Mouse (Mus musculus) yolk sac, embryonic 10.5 days (tissue): ENCODE results near the gene Lztr1.

Experiments used
- DNase-seq: peaks from one replicate; pipeline ENCODE4 v3.0.0-alpha.2; 2017; ENCODE audit warnings: low spot score

Lztr1 gene

DNA sequence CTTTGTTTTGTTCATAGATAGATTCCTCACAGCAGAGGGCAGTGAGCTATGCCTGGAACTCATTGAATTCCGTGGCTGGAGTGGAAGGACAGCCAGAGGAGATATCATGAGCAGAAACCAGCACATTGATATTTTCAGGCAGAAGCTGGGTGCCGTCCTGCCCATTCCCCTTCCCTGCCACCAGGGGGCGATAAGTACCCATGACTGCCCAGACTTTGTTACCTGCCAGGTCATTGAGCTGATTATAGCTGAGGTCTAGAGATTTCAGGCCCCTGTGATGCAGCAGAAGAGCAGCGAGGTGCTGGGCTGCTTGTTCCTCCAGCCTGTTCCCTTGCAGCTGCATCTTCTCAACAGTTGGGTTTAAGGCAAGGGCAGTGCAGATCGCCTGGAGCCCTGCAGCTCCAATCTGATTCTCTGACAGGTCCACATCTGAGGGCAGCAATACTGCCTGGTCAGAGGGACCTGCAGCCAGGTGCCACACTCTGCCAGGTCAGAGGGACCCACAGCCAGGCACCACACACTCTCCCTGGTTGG, 49.5 kb downstream of the Lztr1 start:
- DNase-seq, result peak; percentile 72

DNA sequence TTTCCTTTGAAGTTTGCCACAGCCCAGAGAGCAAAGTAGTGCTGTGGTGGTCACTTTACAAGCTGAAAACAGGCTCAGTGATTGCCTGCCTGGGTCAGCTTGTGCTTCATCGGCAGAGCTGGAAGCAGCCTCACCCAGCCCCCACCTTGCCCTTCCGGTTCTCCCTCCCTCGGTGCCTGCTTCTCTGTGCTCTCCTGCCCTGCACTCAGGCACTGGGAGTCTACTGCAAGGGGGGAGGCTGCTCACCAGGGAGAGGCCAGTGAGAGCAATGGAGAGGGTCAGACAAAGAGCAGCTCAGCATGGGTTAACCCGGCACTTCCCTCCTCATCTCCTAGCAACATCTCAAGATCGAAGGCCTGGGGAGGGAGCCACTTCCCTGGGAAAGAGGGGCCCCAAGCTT, 50.3 kb downstream of the Lztr1 start:
- peak; percentile 55 for DNase-seq

DNA sequence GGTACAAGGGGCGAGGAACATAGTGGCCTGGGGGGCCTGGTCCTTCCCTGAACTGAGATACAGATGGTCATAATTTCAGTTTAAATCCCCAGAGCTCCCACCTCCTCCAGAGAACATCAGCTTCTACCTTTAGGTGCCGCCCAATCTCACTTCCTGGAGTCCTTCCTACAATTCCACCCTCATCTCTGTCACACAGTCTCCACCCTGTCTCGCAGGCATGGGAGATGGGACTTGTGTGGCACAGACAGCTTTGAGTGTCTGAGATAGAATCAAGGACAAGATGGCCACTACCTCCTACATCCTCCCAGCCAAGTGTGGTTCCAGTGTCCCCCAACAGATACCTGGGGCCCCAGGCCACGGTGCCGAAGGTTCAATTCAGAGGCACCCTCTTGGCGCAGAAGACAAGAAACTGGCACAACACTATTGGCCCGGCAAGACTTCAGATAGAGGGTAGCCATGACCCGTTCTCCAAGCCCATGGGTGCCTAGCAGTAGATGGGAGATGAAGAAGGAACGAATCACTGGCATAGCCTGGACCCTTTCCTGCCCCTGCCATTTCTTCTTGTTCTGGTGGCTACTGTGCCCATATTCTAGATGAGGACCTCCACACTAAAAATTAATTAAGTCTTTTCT, 51.0 kb downstream of the Lztr1 start:
- DNase-seq, result no peak

GRCm38 (mm10) chr16:17561128-17561750, 52.8 kb downstream of the Lztr1 start, which contains the start of gene Lrrc74b:
TSS of gene Lrrc74b (minus strand) at chr16:17561247.
- peak; percentile 88 for DNase-seq

- DNase-seq, result peak; percentile 56
Observed at GRCm38 (mm10) chr16:17561751-17562208, 53.3 kb downstream of the Lztr1 start, which contains the start of gene P2rx6. TSS of gene P2rx6 (plus strand) at chr16:17561885.

GRCm38 (mm10) chr16:17563580-17563979, 55.1 kb downstream of the Lztr1 start:
- DNase-seq, result no peak

DNA sequence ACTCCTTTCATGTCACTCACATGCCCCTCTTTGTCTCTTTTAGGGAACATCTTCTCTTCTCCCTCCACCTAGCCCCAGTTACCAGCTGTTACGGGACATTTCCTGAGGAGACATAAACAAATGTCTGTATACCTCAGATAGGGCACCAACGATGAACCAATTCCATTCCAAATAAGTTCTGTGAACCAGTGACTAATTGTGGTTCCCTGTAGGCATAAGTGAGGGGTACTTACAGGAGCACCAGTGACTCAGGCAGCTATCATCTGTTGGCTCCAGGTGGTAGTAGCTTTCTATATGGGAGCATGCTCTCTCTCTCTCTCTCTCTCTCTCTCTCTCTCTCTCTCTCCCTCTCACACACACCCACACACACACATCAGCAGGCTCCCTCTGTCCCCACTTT, 55.7 kb downstream of the Lztr1 start:
- no peak for DNase-seq

DNA sequence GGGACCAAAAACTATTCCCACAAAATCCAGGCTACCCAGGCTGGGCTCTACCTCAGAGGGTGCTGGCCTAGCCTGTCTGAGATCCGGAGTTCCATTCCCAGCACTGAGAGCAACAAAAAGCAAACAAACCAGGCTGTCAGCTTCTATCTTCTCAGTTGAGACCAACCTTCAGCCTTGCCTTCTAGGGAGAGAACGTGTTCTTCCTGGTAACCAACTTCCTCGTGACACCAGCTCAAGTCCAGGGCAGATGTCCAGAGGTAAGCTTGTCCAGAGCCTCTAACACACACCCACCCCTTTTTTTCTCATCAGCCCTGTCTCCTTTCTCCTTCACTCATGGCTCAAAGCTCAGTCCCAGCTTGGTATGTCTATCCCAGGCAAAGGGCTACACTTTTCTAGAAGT, 56.3 kb downstream of the Lztr1 start:
- peak; percentile 55 for DNase-seq

DNA sequence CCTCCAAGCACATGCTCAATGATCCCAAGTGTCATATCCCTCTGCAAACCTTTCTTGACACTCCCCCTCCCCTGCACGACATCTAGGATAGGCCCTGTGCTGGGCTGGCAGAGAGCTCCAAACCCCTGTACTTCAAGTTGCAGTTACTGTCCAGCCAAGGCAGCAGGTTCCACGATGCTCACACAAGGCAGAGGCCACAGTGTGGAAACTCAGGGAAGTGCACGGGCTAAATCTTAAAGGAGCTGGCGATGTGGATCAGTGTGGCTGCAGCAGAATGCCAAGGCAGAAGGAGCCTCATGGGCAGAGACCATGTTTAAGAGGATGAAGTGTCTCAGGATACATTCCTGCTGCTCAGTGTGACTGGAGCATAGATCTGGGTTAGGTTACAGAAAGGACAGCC, 57.7 kb downstream of the Lztr1 start:
- no peak for DNase-seq
